Mouse (Mus musculus) kidney, adult 11 months (tissue): ENCODE data around the gene Pick1.

Source experiments
- DNase-seq: peaks from one replicate; pipeline ENCODE4 v3.0.0; 2022

Pick1 gene

GRCm38 (mm10) chr15:79273020-79273419 is 44.0 kb downstream of the Pick1 start:
- no peak for DNase-seq

DNA sequence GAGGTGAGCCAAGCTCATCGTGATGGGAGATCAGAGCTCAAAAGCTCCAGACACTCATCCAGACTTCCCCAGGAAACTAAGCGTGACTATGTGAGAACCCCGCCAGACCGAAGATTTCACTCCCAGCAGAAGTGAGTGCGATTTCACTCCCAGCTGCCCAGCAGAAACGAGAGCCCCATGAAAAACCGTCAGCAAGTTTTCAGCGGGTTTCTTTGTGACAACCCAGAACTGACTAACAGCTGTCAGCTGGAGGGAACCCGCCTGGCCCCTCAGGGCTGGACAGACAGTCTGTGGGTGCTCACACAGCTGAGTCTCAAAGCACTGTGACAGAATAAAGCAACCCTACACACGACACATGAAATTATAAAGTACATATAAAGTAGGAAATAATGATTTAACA is 48.8 kb downstream of the Pick1 start:
- no peak for DNase-seq

- DNase-seq: no peak
Observed at GRCm38 (mm10) chr15:79280209-79280608, 51.2 kb downstream of the Pick1 start.

DNA sequence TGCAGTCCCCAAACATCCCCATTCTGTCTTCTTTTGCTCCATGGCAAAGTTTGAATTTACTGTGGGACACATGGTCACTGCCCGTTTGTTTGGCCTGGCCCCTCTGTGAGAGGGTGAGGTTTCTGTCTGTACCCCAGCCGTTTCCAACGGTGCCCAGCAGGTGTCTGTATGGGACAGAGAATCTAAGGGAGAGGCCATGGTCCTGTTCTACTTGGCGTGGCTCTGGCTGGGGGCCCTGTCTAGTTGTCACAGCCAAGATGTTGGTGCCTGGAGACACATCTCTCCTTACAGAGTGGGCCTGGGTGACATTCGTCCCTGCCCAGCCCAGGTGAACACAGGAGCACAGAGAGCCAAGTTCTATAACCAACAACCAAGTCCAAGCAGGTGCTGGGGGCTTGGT is 51.9 kb downstream of the Pick1 start:
- no peak for DNase-seq

DNA sequence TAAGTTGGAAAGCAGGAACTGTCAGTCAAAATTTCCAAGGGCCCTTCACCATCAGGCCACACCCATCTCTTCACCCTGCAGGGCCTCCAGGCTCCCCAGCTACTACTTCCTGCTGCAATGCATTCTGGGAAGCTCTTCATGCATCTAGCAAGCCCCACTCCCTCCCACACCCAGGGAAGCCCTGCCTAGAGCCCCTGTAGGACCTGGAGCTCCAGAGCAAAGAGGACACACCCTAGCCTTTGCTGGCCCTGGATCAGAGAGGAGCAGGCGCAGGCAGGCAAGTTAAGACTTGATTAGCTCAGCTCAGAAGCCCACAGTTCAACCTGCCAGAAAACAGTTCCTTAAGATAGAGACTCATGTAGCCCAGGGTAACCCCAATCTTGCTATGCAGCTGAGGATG is 52.4 kb downstream of the Pick1 start:
- no peak for DNase-seq

- no peak for DNase-seq
Observed at GRCm38 (mm10) chr15:79282434-79282833, 53.5 kb downstream of the Pick1 start.

GRCm38 (mm10) chr15:79283371-79283770 is 54.4 kb downstream of the Pick1 start:
- peak; percentile 70 for DNase-seq

GRCm38 (mm10) chr15:79285399-79285798 is 56.4 kb downstream of the Pick1 start, which contains the start of gene Baiap2l2:
Gene Baiap2l2, minus strand, starts transcription at chr15:79285537.
- peak; percentile 89 for DNase-seq

GRCm38 (mm10) chr15:79286141-79286540 is 57.2 kb downstream of the Pick1 start:
- peak; percentile 79 for DNase-seq

GRCm38 (mm10) chr15:79287091-79287490 is 58.1 kb downstream of the Pick1 start:
- DNase-seq: peak; percentile 58

- no peak for DNase-seq
Observed at GRCm38 (mm10) chr15:79288387-79288786, 59.4 kb downstream of the Pick1 start.

- DNase-seq: no peak
Observed at GRCm38 (mm10) chr15:79289441-79289840, 60.5 kb downstream of the Pick1 start.

DNA sequence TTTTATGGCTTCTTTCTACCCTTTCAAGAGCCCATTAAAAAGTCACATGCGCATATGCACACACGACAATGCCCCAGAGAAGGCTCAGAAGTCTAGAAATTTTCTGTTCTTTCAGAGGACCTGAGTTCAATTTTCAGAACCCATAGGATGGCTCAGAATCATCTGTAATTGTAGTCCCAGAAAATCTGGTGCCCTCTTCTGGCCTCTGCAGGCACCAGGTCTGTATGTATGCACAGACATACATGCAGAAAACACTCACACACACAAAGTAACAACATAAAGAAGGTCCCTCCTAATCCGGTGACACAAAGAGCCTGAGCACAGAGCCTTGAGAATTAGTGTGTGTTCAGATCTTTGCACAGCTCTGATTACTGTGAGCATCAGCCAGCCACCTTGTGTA is 61.4 kb downstream of the Pick1 start:
- no peak for DNase-seq

DNA sequence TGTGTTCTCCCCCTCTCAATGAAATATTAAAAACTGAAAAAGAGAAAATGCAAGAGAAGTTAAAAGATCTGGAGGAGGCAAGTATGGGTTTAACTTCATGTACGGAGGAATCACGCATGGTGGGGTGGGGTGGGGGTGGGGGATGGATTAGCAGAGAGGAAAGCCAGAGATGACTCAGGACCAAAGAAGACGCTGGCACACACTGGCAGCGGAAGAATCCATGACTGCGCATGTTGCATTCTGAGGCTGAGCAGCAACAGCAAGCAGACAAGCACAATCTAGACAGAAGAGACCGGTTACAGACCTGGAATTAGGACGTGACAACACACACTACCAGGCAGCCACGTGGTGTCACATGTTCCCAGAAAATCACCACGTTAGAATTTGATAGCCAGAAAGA is 63.8 kb downstream of the Pick1 start:
- DNase-seq: no peak

GRCm38 (mm10) chr15:79298553-79298952 is 69.6 kb downstream of the Pick1 start:
- DNase-seq: no peak
